Mouse (Mus musculus): Measurements from ENCODE around the gene Mgat5b. TPM values are rescaled to one million over a fixed set of nuclear protein-coding genes. Genes with fewer than 3 reads are reported as not detected.

Gene Mgat5b
- polyA plus RNA-seq, 1 experiment from 2014 or later = 0.50 TPM

GRCm38 (mm10) chr11:116937141-116937540, 18.5 kb downstream of the Mgat5b start:
- ATAC-seq (ENCODE audit: insufficient number of reproducible peaks, insufficient read depth, low FRiP score, low read depth) = no peak
- Histone ChIP-seq H3K9ac (ENCODE audit: low read length) (no peak overlapping the region), H3K4me2 (ENCODE audit: low read length) (no peak overlapping the region), H3K9me3 (ENCODE audit: control insufficient read depth, low read length) (no peaks in the 10 kb centered on the region), H3K27me3 (ENCODE audit: control insufficient read depth, insufficient read depth, low read length) (no peaks in the 10 kb centered on the region), H3K27ac (replicated peaks in 1 of 2; ENCODE audit: control insufficient read depth in 1 of 2, insufficient read depth in 1 of 2, low read depth in 2 of 2, low read length in 2 of 2) (no peak overlapping the region), H3K36me3 (ENCODE audit: control insufficient read depth, insufficient read depth, low read length) (no peaks in the 10 kb centered on the region), H3K4me3 (ENCODE audit: control insufficient read depth in 1 of 2, insufficient read depth in 1 of 2, low read depth in 1 of 2, low read length in 2 of 2) (no peak overlapping the region), H3K4me1 (ENCODE audit: control insufficient read depth in 2 of 2, insufficient read depth in 2 of 2, low read length in 2 of 2) (peaks cover 28 to 32% of the 10 kb centered on the region in 2 experiments)
- whole genome bisulfite sequencing = 19% methylated on average over 10 of the region's 10 CpGs

- no peaks in the 10 kb centered on the region for H3K27me3 ChIP-seq (ENCODE audit: control insufficient read depth, insufficient read depth, low read length)
- H3K9ac ChIP-seq (ENCODE audit: low read length) = peak overlapping the region; percentile 69
- H3K27ac ChIP-seq (replicated peaks in 1 of 2; ENCODE audit: control insufficient read depth in 1 of 2, insufficient read depth in 1 of 2, low read depth in 2 of 2, low read length in 2 of 2) = peak overlapping the region; percentile 30 to 73; a peak in 3 of 4 replicates
- whole genome bisulfite sequencing = 4% methylated on average over 20 of the region's 20 CpGs
- peaks cover 39 to 42% of the 10 kb centered on the region in 2 experiments for H3K4me1 ChIP-seq (ENCODE audit: control insufficient read depth in 2 of 2, insufficient read depth in 2 of 2, low read length in 2 of 2)
- peak overlapping the region; percentile 39 to 41 for H3K4me3 ChIP-seq (ENCODE audit: control insufficient read depth in 1 of 2, insufficient read depth in 1 of 2, low read depth in 1 of 2, low read length in 2 of 2)
- peak overlapping the region; percentile 75 for H3K4me2 ChIP-seq (ENCODE audit: low read length)
- no peak for ATAC-seq (ENCODE audit: insufficient number of reproducible peaks, insufficient read depth, low FRiP score, low read depth)
- H3K36me3 ChIP-seq (ENCODE audit: control insufficient read depth, insufficient read depth, low read length) = no peaks in the 10 kb centered on the region
- H3K9me3 ChIP-seq (ENCODE audit: control insufficient read depth, low read length) = no peaks in the 10 kb centered on the region
These were observed 21.6 kb downstream of the Mgat5b start for GRCm38 (mm10) chr11:116940088-116940855.

GRCm38 (mm10) chr11:116944346-116944745, 25.7 kb downstream of the Mgat5b start:
- Histone ChIP-seq H3K4me2 (ENCODE audit: low read length) (no peak overlapping the region), H3K9ac (ENCODE audit: low read length) (no peak overlapping the region; the same call in 1 of the 2 replicates), H3K4me1 (ENCODE audit: control insufficient read depth in 2 of 2, insufficient read depth in 2 of 2, low read length in 2 of 2) (peaks cover 17 to 19% of the 10 kb centered on the region in 2 experiments), H3K27ac (replicated peaks in 1 of 2; ENCODE audit: control insufficient read depth in 1 of 2, insufficient read depth in 1 of 2, low read depth in 2 of 2, low read length in 2 of 2) (peak overlapping the region in 1 of 2 experiments; percentile 14; a peak in 1 of 4 replicates), H3K36me3 (ENCODE audit: control insufficient read depth, insufficient read depth, low read length) (no peaks in the 10 kb centered on the region), H3K27me3 (ENCODE audit: control insufficient read depth, insufficient read depth, low read length) (no peaks in the 10 kb centered on the region), H3K9me3 (ENCODE audit: control insufficient read depth, low read length) (no peaks in the 10 kb centered on the region), H3K4me3 (ENCODE audit: control insufficient read depth in 1 of 2, insufficient read depth in 1 of 2, low read depth in 1 of 2, low read length in 2 of 2) (no peak overlapping the region)
- ATAC-seq (ENCODE audit: insufficient number of reproducible peaks, insufficient read depth, low FRiP score, low read depth) = no peak
- 25% methylated on average over 4 of the region's 4 CpGs for WGBS

GRCm38 (mm10) chr11:116949832-116950231, 31.2 kb downstream of the Mgat5b start:
- Histone ChIP-seq H3K9me3 (ENCODE audit: control insufficient read depth, low read length) (no peaks in the 10 kb centered on the region), H3K4me1 (ENCODE audit: control insufficient read depth in 2 of 2, insufficient read depth in 2 of 2, low read length in 2 of 2) (peaks cover 19 to 26% of the 10 kb centered on the region in 2 experiments), H3K9ac (ENCODE audit: low read length) (no peak overlapping the region), H3K27ac (replicated peaks in 1 of 2; ENCODE audit: control insufficient read depth in 1 of 2, insufficient read depth in 1 of 2, low read depth in 2 of 2, low read length in 2 of 2) (0 out of 4 replicates have a peak overlapping the region, but pooled peaks of 1 of the 2 experiments have one; percentile 3), H3K36me3 (ENCODE audit: control insufficient read depth, insufficient read depth, low read length) (no peaks in the 10 kb centered on the region), H3K27me3 (ENCODE audit: control insufficient read depth, insufficient read depth, low read length) (no peaks in the 10 kb centered on the region), H3K4me3 (ENCODE audit: control insufficient read depth in 1 of 2, insufficient read depth in 1 of 2, low read depth in 1 of 2, low read length in 2 of 2) (no peak overlapping the region), H3K4me2 (ENCODE audit: low read length) (no peak overlapping the region)
- 52% methylated on average over 9 of the region's 9 CpGs for WGBS
- no peak for ATAC-seq (ENCODE audit: insufficient number of reproducible peaks, insufficient read depth, low FRiP score, low read depth)

GRCm38 (mm10) chr11:116951429-116951828, 32.8 kb downstream of the Mgat5b start:
- Histone ChIP-seq H3K27ac (replicated peaks in 1 of 2; ENCODE audit: control insufficient read depth in 1 of 2, insufficient read depth in 1 of 2, low read depth in 2 of 2, low read length in 2 of 2) (no peak overlapping the region), H3K4me1 (ENCODE audit: control insufficient read depth in 2 of 2, insufficient read depth in 2 of 2, low read length in 2 of 2) (peaks cover 17 to 27% of the 10 kb centered on the region in 2 experiments), H3K4me3 (ENCODE audit: control insufficient read depth in 1 of 2, insufficient read depth in 1 of 2, low read depth in 1 of 2, low read length in 2 of 2) (no peak overlapping the region), H3K9ac (ENCODE audit: low read length) (no peak overlapping the region), H3K4me2 (ENCODE audit: low read length) (no peak overlapping the region), H3K27me3 (ENCODE audit: control insufficient read depth, insufficient read depth, low read length) (no peaks in the 10 kb centered on the region), H3K36me3 (ENCODE audit: control insufficient read depth, insufficient read depth, low read length) (no peaks in the 10 kb centered on the region), H3K9me3 (ENCODE audit: control insufficient read depth, low read length) (no peaks in the 10 kb centered on the region)
- 43% methylated on average over 1 of the region's 1 CpGs for WGBS
- no peak for ATAC-seq (ENCODE audit: insufficient number of reproducible peaks, insufficient read depth, low FRiP score, low read depth)

GRCm38 (mm10) chr11:116954231-116955118, 35.8 kb downstream of the Mgat5b start:
- Histone ChIP-seq H3K4me2 (ENCODE audit: low read length) (no peak overlapping the region), H3K4me1 (ENCODE audit: control insufficient read depth in 2 of 2, insufficient read depth in 2 of 2, low read length in 2 of 2) (peaks cover 20 to 27% of the 10 kb centered on the region in 2 experiments), H3K36me3 (ENCODE audit: control insufficient read depth, insufficient read depth, low read length) (no peaks in the 10 kb centered on the region), H3K4me3 (ENCODE audit: control insufficient read depth in 1 of 2, insufficient read depth in 1 of 2, low read depth in 1 of 2, low read length in 2 of 2) (no peak overlapping the region), H3K27ac (replicated peaks in 1 of 2; ENCODE audit: control insufficient read depth in 1 of 2, insufficient read depth in 1 of 2, low read depth in 2 of 2, low read length in 2 of 2) (peak overlapping the region; percentile 82 to 92), H3K27me3 (ENCODE audit: control insufficient read depth, insufficient read depth, low read length) (no peaks in the 10 kb centered on the region), H3K9ac (ENCODE audit: low read length) (peak overlapping the region; percentile 22; the same call in 1 of the 2 replicates), H3K9me3 (ENCODE audit: control insufficient read depth, low read length) (no peaks in the 10 kb centered on the region)
- ATAC-seq (ENCODE audit: insufficient number of reproducible peaks, insufficient read depth, low FRiP score, low read depth) = peak; percentile 65
- 58% methylated on average over 23 of the region's 23 CpGs for WGBS

GRCm38 (mm10) chr11:116958601-116959000, 39.9 kb downstream of the Mgat5b start:
- Histone ChIP-seq H3K4me2 (ENCODE audit: low read length) (no peak overlapping the region), H3K9ac (ENCODE audit: low read length) (no peak overlapping the region), H3K36me3 (ENCODE audit: control insufficient read depth, insufficient read depth, low read length) (no peaks in the 10 kb centered on the region), H3K27ac (replicated peaks in 1 of 2; ENCODE audit: control insufficient read depth in 1 of 2, insufficient read depth in 1 of 2, low read depth in 2 of 2, low read length in 2 of 2) (no peak overlapping the region), H3K4me3 (ENCODE audit: control insufficient read depth in 1 of 2, insufficient read depth in 1 of 2, low read depth in 1 of 2, low read length in 2 of 2) (no peak overlapping the region), H3K4me1 (ENCODE audit: control insufficient read depth in 2 of 2, insufficient read depth in 2 of 2, low read length in 2 of 2) (peaks cover 12% of the 10 kb centered on the region in 2 experiments), H3K9me3 (ENCODE audit: control insufficient read depth, low read length) (no peaks in the 10 kb centered on the region), H3K27me3 (ENCODE audit: control insufficient read depth, insufficient read depth, low read length) (no peaks in the 10 kb centered on the region)
- 51% methylated on average over 5 of the region's 5 CpGs for WGBS
- ATAC-seq (ENCODE audit: insufficient number of reproducible peaks, insufficient read depth, low FRiP score, low read depth) = no peak
